Mouse (Mus musculus): ENCODE data around the gene Gabbr2.

DNA sequence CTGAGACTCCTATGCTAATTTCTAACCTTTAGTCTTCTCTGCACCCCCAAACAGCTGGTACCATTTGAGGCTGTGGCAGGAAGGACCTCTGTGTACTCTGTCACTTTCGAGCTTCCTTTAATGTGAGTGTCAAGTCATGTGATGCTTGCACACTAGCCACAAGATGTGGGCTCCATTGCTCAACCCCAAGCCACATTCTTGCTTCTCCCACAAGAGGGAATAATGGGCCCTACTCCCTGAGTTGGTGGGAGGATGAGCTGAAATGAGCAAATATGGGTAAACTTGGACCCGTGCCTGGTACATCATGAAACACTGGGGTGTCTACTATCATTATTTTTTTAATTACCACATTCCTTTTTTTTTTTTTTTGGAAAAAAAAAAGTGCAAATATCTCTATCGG, 86.5 kb downstream of the Gabbr2 start:
- TF ChIP-seq POLR2A (IDR thresholded peaks at IDR 0.05; ENCODE audit: borderline replicate concordance, insufficient read depth, low read length) (no peak), CTCF (IDR thresholded peaks at IDR 0.05; ENCODE audit: borderline replicate concordance, insufficient read depth, low read depth, low read length) (no peak)

Data from cerebellum, adult 2 months (tissue).